Mouse (Mus musculus) hindbrain, postnatal 0 days (tissue): ENCODE results near the gene Tmem123. TPM values are rescaled to one million over a fixed set of nuclear protein-coding genes. Genes with fewer than 3 reads are reported as not detected.

ENCODE experiments used
- ATAC-seq: fragments of 200-750 bp; cut with Nextera tagmentation; 2 replicates; pipeline ENCODE4 v1.8.0; 2017; ENCODE audit warnings: mild to moderate bottlenecking, moderate TSS enrichment, moderate library complexity
- DNase-seq: peaks from one replicate; pipeline ENCODE4 v3.0.0-alpha.2; 2015; ENCODE audit warnings: low spot score
- H3K27ac ChIP-seq: fragments of 300-500 bp; sonication (generic); 2 replicates; pipeline ENCODE4 v1.5.1; 2014; ENCODE audit warnings: mild to moderate bottlenecking
- H3K27me3 ChIP-seq: fragments of 300-500 bp; sonication (generic); 2 replicates; pipeline ENCODE4 v1.6.1; 2014; ENCODE audit warnings: low read length, mixed read lengths; ENCODE audit not compliant: insufficient read depth
- H3K36me3 ChIP-seq: fragments of 300-500 bp; sonication (generic); 2 replicates; pipeline ENCODE4 v1.6.1; 2014; ENCODE audit warnings: low read length, mixed read lengths; ENCODE audit not compliant: insufficient read depth
- H3K4me1 ChIP-seq: fragments of 300-500 bp; sonication (generic); 2 replicates; pipeline ENCODE4 v1.6.1; 2014; ENCODE audit warnings: antibody characterized with exemption, low read length, mixed read lengths; ENCODE audit not compliant: insufficient read depth
- H3K4me2 ChIP-seq: fragments of 300-500 bp; sonication (generic); 2 replicates; pipeline ENCODE4 v1.6.1; 2014; ENCODE audit warnings: low read depth, mild to moderate bottlenecking, low read length, moderate library complexity, mixed read lengths
- H3K4me3 ChIP-seq: fragments of 300-500 bp; sonication (generic); 2 replicates; pipeline ENCODE4 v1.5.1; 2014; ENCODE audit warnings: low read length
- H3K9ac ChIP-seq: fragments of 300-500 bp; sonication (generic); replicated peaks from 2 replicates; pipeline ENCODE4 v1.6.1; 2014; ENCODE audit warnings: mild to moderate bottlenecking, low read length, moderate library complexity, mixed read lengths
- H3K9me3 ChIP-seq: fragments of 300-500 bp; sonication (generic); 2 replicates; pipeline ENCODE4 v1.6.1; 2016; ENCODE audit warnings: low read length, mixed read lengths
- CTCF ChIP-seq: IDR thresholded peaks from 2 replicates; pipeline ENCODE4 v1.5.1; 2016; ENCODE audit warnings: antibody characterized with exemption, control low read depth, low read depth
- WGBS: fragments of 180-500 bp; shearing (Covaris S2); extraction: QIAGEN DNeasy Blood & Tissue Kit; methylation state at CpG from one replicate; pipeline ENCODE4 v1.1.7; 2014; 5-methylcytosine and 5-hydroxymethylcytosine counted together
- polyA plus RNA-seq: library from polyadenylated mRNA; unstranded; fragments of >200 nt; fragmentation: Nextera tagmentation; extraction: Ambion mirVana; gene quantifications from 2 replicates; pipeline ENCODE4 v1.2.1, GENCODE M21; 2015
- total RNA-seq: library from RNA; depleted of rRNA; stranded (reverse); fragments of >200 nt; gene quantifications from 2 replicates; pipeline ENCODE4 v1.2.3, GENCODE M21; 2014; rRNA removed

Gene Tmem123
- total RNA-seq (20.9 and 24.7 TPM in 2 replicates), polyA plus RNA-seq (18.8 and 18.9 TPM in 2 replicates)

DNA sequence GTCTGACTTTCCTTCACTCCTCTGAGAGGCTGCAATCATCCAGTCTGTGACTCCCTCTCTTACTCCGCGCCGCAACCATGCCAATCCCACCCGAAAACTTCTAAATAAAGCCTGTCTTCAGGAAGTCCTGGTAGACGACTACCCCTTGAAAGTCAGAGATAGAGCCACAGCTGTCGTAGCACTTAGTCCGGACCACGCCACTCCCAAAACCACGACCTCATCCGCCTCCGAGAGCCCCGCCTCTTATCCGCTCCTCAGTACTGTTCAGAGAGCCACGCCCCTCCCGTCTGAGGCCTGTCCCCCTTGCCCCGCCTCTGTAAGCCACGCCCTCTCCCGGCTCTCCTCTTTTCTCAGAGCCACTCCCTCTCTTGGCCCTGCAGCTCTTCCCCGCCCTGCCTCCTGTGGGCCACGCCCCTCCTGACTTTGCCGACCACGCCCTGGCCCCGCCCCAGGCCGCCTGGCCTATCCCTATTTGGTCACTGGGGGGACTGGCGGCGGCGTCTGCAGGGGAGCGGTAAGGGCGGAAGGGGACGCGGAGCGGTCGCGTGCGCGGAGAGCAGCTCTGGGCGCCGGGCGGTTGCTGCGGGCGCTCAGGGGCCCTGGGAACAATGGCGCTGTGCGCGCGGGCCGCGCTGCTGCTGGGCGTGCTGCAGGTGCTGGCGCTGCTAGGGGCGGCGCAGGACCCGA lies at the start of gene Tmem123:
TSS of gene Tmem123 (plus strand) at position 428 of the 687 bp plus-strand sequence.
- TF ChIP-seq CTCF, result peak; percentile 21
- Histone ChIP-seq H3K27me3 (no peaks in the 10 kb centered on the region), H3K4me2 (peak within 1 kb of the TSS; percentile 59), H3K36me3 (no peaks in the 10 kb centered on the region; the same call in 1 of the 2 replicates), H3K27ac (peak within 1 kb of the TSS; percentile 45; the same call in 1 of the 2 replicates), H3K4me3 (peak within 1 kb of the TSS; percentile 74), H3K9ac (peak within 1 kb of the TSS; percentile 63), H3K4me1 (0 out of 2 replicates have a peak, but pooled peaks cover 3% of the 10 kb centered on the region), H3K9me3 (no peaks in the 10 kb centered on the region)
- WGBS, result under 1% methylated on average over 52 of the region's 52 CpGs
- DNase-seq (peak; percentile 94), ATAC-seq (peak; percentile 96)

DNA sequence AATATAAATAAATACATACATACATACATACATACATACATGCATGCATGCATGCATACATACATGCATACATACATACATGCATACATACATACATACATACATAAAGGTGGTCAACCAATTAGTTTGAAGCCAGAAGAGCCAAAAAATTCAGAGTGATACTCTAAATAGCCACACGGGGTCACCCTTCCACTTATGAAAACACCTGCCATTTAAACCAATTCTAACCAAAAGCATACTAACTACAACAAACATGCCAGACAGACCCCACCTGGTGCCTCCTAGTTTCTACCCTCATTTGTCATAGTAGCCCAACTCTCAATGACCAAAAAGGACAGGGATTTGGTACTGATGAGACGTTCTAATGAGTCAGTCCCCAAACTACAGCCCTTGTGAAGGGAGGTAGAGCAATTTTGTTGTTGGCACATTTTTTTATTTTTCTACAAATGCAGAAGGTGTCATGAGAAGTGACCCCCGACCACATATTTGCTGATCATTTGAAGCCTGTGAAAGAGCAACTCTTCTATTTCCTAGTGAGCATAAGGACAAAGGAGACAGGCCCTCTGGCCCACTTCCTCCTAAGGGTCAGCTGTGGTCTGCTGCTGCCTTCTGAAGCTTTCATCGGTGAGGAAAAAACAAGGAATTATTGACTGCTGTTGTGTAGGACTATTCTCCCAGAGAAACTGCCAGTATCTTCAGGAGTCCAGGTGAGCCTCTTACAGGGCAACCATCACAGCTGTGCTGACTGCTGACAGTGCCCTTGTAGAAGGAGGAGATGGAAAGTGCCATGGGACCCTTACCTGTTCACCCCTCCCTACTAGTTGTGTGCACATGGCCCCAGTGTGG lies 49.6 kb upstream of the Tmem123 start:
- no peaks in the 10 kb centered on the region for H3K4me1 ChIP-seq
- no peaks in the 10 kb centered on the region for H3K36me3 ChIP-seq
- DNase-seq (peak; percentile 80), ATAC-seq (peak; percentile 63)
- TF ChIP-seq CTCF, result peak; percentile 78
- H3K4me2 ChIP-seq, result no peak overlapping the region
- H3K9ac ChIP-seq, result no peak overlapping the region
- H3K9me3 ChIP-seq, result no peaks in the 10 kb centered on the region
- H3K27ac ChIP-seq, result no peak overlapping the region
- 39% methylated on average over 4 of the region's 4 CpGs for WGBS
- no peak overlapping the region for H3K4me3 ChIP-seq
- H3K27me3 ChIP-seq, result no peaks in the 10 kb centered on the region

DNA sequence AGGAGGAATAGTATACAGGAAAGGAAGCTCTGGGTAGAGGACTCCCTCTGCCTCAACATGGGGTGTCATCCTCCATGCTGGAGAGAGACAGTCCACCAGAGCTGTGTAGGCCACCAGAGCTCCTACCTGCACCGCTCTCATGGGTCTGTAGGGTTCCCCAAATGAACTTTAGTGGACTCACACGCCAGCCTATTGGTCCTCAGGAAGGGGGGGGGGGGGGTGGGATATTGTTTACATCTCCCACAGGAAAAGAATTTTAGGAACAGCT lies 49.0 kb upstream of the Tmem123 start:
- no peaks in the 10 kb centered on the region for H3K4me1 ChIP-seq
- H3K9ac ChIP-seq, result no peak overlapping the region
- no peaks in the 10 kb centered on the region for H3K9me3 ChIP-seq
- no peaks in the 10 kb centered on the region for H3K36me3 ChIP-seq
- no peak overlapping the region for H3K4me3 ChIP-seq
- no peak for DNase-seq
- no peak for TF ChIP-seq CTCF
- no peak overlapping the region for H3K4me2 ChIP-seq
- no peak for ATAC-seq
- no peaks in the 10 kb centered on the region for H3K27me3 ChIP-seq
- 81% methylated on average over 2 of the region's 2 CpGs for WGBS
- H3K27ac ChIP-seq, result no peak overlapping the region

DNA sequence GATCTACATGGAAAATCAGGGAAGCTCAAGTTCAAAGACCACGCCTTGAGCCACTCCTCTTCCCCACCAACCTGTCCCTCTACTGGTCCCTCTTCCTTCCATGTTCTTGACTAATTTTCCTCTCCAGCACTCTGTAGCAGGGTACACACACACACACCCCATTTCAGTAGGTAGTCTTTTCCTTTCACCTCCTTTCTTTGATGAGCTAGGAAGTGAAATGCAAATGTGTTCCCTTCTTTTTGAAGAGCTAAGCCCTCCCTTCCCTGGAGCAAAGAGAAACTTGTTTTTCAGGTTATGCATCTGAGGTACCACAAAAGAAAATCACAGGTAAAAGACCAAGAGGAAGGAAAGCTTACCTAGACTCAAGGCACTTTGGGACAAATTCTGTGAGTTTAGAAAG lies 42.3 kb upstream of the Tmem123 start:
- 96% methylated on average over 1 of the region's 1 CpGs for WGBS
- Histone ChIP-seq H3K4me1 (no peaks in the 10 kb centered on the region), H3K36me3 (no peaks in the 10 kb centered on the region), H3K27ac (no peak overlapping the region), H3K4me3 (no peak overlapping the region), H3K4me2 (no peak overlapping the region), H3K9ac (no peak overlapping the region), H3K9me3 (no peaks in the 10 kb centered on the region), H3K27me3 (no peaks in the 10 kb centered on the region)
- DNase-seq (no peak), ATAC-seq (no peak)
- no peak for TF ChIP-seq CTCF

DNA sequence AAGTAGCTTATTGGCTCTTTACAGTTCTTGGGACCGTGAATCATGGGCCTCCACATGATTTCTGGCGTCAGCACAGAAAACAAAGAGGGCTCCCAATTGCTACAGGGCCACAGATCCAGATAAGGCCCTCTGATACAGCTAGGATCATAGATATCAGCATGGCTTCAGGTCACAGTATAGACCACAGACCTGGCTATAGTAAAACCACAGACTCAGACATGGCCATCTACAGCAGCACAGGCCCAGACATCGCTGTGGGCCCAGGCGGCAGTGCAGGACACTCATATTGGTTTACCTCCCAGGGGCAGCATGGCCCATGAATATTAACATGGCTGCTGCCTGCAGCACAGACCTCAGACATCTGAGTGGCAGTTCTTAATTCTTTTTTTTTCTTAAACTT lies 34.8 kb upstream of the Tmem123 start:
- no peak overlapping the region for H3K9ac ChIP-seq
- H3K27ac ChIP-seq, result no peak overlapping the region
- no peaks in the 10 kb centered on the region for H3K27me3 ChIP-seq
- DNase-seq, result no peak
- 83% methylated on average over 4 of the region's 4 CpGs for WGBS
- no peaks in the 10 kb centered on the region for H3K9me3 ChIP-seq
- TF ChIP-seq CTCF, result no peak
- no peaks in the 10 kb centered on the region for H3K36me3 ChIP-seq
- no peak for ATAC-seq
- H3K4me1 ChIP-seq, result no peaks in the 10 kb centered on the region
- H3K4me3 ChIP-seq, result no peak overlapping the region
- no peak overlapping the region for H3K4me2 ChIP-seq

DNA sequence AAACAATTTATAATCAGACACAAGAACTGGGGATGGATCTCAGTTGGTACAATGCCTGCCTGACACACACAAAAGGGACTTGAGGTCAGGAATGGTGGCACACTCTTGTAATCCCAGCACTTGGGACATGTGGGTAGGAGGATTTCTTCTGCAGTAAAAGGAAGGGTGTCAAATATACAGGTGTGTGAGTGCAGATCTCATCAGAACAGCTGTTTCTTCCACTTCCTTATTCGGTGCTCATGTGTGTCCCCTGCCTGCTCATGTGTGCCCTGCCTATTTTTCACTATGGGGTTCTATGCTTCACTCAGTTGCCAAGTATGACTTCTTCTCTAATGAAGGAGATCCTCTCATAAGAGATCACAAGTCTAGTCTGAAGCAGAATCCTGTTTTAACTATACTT lies 21.1 kb upstream of the Tmem123 start:
- ATAC-seq (no peak), DNase-seq (no peak)
- Histone ChIP-seq H3K36me3 (no peaks in the 10 kb centered on the region), H3K9me3 (no peaks in the 10 kb centered on the region), H3K4me1 (no peaks in the 10 kb centered on the region), H3K27ac (no peak overlapping the region), H3K27me3 (no peaks in the 10 kb centered on the region), H3K4me2 (no peak overlapping the region), H3K4me3 (no peak overlapping the region), H3K9ac (no peak overlapping the region)
- WGBS, result 85% methylated on average over 1 of the region's 1 CpGs
- TF ChIP-seq CTCF, result no peak

DNA sequence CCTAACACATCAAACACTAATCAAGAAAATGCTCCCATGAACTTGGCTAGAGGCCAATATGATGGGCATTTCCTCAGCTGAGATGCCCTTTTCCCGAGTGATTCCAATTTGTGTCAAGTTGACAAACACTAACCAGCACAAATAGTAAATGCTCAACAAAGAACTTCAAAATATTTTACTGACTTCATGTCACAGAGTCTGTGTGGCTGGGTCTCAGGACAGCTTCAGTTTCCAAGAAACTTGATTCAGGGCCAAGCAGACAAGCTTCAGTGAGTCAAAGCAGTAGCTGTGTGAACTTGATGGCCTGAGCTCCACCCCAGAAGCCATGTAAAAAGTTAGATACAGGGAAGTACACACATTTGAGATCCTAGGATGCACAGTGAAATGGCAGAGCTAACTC lies 19.7 kb upstream of the Tmem123 start:
- WGBS, result 44% methylated on average over 1 of the region's 1 CpGs
- no peak for DNase-seq
- no peak overlapping the region for H3K4me3 ChIP-seq
- H3K9ac ChIP-seq, result no peak overlapping the region
- H3K27me3 ChIP-seq, result no peaks in the 10 kb centered on the region
- H3K4me2 ChIP-seq, result no peak overlapping the region
- no peak overlapping the region for H3K27ac ChIP-seq
- no peaks in the 10 kb centered on the region for H3K36me3 ChIP-seq
- TF ChIP-seq CTCF, result no peak
- H3K4me1 ChIP-seq, result no peaks in the 10 kb centered on the region
- no peaks in the 10 kb centered on the region for H3K9me3 ChIP-seq
- no peak for ATAC-seq
